Mouse (Mus musculus): Measurements from ENCODE around the gene Myh14.

Gene Myh14

GRCm38 (mm10) chr7:44632676-44633075 lies 38.0 kb downstream of the Myh14 start:
- peak; percentile 90 for DNase-seq (ENCODE audit: low read depth, low spot score)

DNA sequence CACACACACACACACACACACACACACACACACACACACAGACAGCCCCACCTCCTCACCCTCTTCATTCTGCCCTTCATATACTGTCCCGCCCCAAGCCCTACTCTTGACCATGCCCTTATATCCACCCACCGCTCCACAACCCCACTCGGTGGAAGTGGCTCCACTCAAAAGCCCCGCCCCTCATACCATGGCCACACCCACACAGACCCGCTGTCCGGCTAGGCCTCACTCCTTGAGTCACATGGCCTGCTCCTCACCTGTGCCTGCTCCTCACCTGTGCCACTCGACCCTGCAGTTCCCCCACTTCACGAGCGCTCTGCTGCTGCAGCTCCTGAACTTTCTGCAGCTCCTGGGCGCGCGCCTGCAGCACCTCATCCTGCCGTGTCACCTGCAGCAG lies 40.2 kb downstream of the Myh14 start:
- DNase-seq (ENCODE audit: low read depth, low spot score): peak; percentile 37

DNA sequence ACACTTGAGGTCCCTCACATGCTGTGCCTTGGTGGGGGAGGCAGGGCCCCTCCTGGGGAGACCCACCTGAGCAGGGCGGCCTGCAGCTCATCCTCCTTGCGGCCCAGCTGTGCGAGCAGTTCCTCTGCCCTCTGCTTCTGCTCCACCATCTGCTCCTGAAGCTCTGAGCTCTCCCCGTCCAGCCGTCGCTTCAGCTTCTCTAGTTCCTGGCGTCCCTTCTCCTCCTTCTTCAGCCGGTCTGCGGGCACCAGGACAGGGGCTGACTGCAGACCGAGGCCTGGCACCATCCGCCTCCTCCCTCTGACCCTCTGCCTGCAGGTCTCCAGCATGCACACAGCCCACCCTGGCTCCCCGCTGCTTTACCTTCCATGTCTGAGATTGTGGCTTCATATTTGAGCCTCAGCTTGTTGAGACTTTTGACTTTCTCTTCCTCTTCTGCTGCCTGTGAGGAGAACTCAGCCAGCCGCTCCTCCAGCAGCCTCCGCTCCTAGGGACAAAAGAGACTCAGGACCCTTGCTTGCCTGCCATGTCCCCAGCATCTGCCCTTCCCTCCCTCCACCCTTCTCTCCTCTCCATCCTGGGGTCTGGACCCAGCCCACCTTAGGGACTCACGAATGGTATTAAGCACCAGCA lies 42.1 kb downstream of the Myh14 start:
- no peak for DNase-seq (ENCODE audit: low read depth, low spot score)

GRCm38 (mm10) chr7:44626966-44627365 lies 43.7 kb downstream of the Myh14 start:
- DNase-seq (ENCODE audit: low read depth, low spot score): no peak

GRCm38 (mm10) chr7:44626068-44626385 lies 44.6 kb downstream of the Myh14 start:
- DNase-seq (ENCODE audit: low read depth, low spot score): no peak

DNA sequence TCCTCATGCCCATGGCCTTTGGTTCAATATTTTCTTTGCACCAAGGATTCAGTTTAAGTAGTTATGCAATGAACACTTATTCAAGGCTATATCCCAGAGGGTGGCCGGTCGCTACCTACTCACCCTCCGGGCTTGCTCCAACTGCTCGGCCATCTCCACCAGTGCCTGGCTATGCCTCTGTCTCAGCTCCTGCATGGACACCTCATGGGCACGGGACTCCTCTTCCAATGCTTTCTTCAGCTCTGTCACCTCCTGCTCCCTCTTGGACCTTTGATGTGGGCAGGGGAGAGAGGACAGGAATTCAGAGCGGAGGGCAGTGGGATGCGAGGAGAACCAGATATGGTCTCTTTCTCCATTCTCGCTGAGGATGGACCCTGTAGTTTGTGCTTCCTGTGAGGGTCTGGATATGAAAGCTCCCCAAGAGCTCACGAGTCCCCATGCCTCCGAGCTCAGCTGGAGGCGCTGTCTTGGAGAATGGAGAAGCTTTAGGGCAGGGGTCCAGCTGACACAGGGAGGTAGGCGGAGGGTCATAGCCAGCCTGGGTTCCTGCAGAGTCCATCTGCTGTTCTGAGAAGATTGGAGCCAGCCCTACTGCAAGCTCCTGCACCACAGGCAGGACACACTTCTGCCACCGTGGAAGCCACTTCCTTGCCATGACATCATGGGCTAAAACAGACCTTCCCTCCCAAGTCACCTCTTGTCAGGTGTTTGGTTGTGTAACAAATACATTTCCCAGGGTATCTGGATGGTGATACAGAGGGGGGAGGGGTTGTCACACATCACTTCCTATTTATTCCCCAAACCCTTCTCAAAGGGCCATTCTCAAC lies 45.2 kb downstream of the Myh14 start:
- DNase-seq (ENCODE audit: low read depth, low spot score): no peak

DNA sequence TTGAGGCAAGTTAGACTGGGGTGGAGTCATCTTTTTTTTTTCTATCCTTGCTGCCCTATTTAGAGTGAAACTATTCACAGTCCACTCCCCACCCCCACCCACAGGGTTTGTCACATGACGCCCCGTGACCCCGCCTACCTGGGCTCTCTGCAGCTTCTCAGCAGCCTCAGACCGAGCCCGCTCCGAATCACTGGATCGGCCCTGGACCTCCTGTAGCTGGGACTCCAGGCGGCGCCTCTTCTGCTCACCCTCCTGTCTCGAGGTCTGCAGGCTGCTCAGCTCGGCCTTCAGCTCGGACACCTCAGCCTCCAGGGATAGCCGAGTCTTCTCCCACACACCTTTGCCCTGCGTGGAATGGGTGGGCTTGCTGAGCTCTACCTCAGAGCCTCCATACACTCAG lies 45.8 kb downstream of the Myh14 start:
- DNase-seq (ENCODE audit: low read depth, low spot score): peak; percentile 53

DNA sequence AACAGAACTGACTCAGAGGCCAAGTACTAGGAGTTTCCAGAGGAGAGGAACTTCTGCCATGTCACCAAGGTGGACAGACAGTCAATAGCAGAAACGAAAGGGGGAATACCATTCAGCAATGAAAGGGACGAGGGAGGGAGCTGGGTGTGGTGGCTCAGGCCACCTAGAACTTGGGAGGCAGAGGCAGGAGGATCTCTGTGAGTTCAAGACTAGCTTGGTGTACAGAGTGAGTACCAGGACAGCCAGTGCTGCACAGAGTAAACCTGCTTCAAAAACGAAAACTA lies 46.2 kb downstream of the Myh14 start:
- no peak for DNase-seq (ENCODE audit: low read depth, low spot score)

DNA sequence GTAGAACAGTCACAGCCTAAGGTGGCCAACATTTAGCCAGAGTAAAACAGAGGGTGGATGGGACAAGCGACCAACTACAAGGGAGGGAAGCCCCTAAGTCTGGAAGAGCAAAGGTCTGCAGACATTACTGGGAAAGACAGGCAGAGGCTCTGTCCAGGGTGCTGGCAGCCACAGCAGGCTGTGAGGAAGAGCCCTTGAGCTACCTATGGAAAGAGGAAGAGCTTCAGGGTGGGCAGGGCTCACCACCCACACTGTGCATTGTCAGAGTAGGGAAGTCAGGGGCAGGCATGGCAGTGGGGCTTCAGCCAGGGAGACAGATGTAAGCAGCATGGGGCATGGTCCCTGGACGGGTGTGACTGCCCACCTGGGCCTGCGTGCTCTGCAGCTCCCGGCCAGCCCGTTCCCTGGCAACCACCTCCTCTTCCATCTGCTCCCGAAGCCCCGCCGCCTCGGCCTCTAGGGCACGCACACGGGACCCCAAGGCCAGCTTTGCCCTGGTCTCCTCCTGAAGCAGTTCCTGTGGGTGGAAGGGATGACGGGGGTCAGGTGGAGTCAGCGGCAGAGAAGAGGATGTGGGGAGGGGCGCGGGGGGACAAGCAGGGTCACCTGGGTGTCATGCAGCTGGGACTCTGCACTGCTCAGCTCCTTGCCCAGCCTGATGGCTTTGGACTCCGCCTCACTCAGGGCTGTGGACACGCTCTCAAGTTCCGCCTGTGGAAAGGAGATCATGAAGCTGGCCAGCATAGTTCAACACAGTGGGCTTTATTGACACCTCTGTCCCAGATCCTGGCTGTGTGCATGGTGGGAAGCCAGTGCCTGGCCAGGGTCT lies 46.7 kb downstream of the Myh14 start:
- peak; percentile 61 for DNase-seq (ENCODE audit: low read depth, low spot score)

- DNase-seq (ENCODE audit: low read depth, low spot score): peak; percentile 60
Observed at GRCm38 (mm10) chr7:44617059-44617458, 53.6 kb downstream of the Myh14 start.

- DNase-seq (ENCODE audit: low read depth, low spot score): no peak
Observed at GRCm38 (mm10) chr7:44615987-44616386, 54.7 kb downstream of the Myh14 start.

DNA sequence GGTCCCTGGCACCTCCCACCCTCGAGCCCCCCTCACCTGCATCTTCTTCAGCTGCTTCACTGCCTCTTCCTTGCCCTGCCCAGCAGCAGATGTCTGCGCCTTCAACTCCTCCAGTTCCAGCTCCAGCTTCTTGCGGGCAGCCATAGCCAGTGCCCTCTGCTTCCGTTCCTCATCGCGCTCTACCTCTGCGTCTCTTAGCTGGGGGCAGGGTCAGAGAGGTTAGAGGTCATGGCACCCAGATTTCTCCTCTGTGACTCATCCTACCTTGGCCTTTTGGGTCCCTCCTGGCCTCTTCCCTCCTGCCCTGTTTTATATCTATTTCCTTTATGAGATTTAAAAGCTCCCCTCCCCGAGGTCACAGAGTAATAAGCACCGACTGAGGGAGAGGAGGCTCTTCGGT lies 55.3 kb downstream of the Myh14 start:
- DNase-seq (ENCODE audit: low read depth, low spot score): no peak

GRCm38 (mm10) chr7:44614041-44614688 lies 56.5 kb downstream of the Myh14 start:
- peak; percentile 94 for DNase-seq (ENCODE audit: low read depth, low spot score)

GRCm38 (mm10) chr7:44612192-44612591 lies 58.5 kb downstream of the Myh14 start:
- no peak for DNase-seq (ENCODE audit: low read depth, low spot score)

GRCm38 (mm10) chr7:44606171-44606901 lies 64.3 kb downstream of the Myh14 start:
- DNase-seq (ENCODE audit: low read depth, low spot score): peak; percentile 94

DNA sequence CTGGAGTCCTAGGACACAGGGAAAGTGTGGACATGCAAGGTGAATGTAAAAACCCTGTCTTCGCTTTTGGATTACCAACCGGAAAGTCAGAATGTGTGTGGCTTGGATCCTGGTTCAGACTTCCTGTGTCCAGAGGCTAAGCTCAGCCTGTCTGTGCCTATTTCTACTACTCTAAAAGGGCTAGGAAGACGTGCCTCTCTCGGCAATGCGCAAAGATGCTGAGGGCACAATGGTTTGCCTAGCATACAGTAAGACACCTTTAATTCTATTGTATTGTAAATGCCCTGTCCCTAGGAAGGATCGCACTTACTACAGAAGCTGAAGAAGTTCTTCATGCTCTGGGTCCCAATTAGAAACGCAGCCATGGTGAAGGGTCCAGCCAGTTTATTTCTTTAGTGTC lies 65.2 kb downstream of the Myh14 start:
- DNase-seq (ENCODE audit: low read depth, low spot score): peak; percentile 69

GRCm38 (mm10) chr7:44604619-44605018 lies 66.0 kb downstream of the Myh14 start:
- no peak for DNase-seq (ENCODE audit: low read depth, low spot score)

DNA sequence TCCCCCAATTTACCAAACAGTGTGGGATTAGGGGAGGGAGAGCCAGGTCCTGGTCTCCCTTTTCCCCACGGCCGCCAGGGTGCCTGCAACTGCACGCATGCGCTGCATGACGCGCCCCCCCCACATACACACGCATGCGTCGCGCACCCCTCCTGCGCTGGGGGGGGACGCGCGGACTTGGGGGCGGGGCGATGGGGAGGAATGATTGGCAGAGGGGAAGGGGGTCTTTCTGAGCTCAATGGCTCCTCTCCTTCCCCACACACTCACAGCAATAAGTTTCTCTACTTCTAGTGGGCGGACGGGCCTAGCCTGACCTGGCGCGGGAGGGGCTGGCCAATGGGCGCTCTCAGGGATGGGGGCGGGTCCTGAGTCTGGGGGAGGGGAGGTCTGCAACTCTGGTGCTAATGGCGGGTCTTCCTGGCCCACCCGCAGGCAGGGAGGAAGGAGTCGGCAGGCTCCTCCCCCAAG lies 66.5 kb downstream of the Myh14 start:
- peak; percentile 96 for DNase-seq (ENCODE audit: low read depth, low spot score)

DNA sequence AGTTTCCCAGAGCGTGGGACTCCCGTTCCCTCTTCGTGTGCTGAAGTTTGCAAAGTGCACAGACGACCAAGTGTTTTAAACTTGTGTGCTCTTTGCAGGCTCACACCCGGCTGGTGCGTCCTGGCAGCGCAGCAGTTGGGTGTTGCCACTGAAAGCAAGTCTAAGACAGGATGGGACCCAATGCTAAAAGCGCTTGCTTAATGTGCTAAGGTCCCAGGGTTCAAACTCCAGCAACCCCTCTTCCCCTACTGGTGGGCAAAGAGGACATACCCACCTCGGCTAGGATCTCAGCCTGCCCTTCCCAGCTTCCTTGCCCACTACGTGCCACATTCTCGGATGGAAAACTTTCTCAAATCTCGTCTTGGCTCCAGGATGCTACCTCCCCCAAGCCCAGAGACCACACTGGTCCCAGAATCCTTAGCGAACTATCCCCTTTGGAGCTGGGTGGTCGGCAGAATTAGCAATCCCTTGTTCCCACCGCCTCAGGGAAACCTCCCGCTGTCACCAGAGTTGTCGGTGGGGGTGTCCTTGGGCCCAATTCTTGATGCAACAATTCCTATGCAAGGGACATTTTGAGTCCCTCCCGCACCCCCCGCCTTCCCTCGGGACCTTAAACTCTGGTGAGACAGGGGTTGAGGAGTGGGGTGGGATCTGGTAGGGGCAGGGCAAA lies 67.3 kb downstream of the Myh14 start:
- peak; percentile 89 for DNase-seq (ENCODE audit: low read depth, low spot score)

- DNase-seq (ENCODE audit: low read depth, low spot score): no peak
Observed at GRCm38 (mm10) chr7:44602443-44602842, 68.2 kb downstream of the Myh14 start.

DNA sequence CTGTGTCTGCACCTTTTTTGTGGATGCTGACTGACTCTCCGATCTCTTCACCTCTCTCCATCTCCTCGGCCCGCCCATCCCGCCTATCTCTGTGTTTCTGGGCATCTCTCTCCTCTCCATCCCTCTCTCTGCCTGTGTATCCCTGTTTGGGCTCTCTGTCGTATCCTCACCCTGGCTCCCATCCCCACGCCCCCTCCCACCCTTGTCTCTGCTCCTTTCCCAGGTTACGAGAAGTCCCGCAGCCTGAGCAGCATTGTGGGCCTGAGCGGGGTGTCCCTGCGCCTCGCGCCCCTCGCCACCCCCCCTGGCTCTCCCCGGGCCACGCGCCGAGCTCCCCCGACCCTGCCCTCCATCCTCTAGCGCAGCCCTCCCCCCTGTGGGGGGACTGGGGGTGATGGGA lies 69.0 kb downstream of the Myh14 start:
- DNase-seq (ENCODE audit: low read depth, low spot score): no peak

Measured in ES-CJ7 (cell line).